Mouse (Mus musculus): ENCODE measurements at regions not wholly inside any gene's neighbourhood (a gene's known extent, or its start where the extent isn't known, plus 50 kb on each side); places are given as distances from the start of the nearest gene placed in this dataset.

DNA sequence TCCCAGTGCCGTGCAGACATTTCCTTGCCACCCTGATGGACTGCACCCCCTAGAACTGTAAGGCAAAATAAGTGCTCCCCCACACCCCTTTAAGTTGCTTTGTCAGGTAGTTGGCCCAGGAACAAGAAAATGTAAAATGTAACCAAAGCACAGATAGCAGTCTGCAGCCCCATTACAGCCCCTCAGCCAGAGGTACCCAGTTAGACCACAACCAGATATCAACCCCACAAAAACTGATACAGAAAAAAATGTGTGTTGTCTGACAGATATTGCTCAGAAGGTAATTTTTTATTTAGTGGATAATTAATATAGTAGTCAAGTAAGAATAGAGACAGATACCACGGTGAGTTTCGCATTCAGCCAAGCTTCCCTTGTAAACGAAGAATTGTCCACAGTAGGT lies 133.5 kb upstream of the Sesn3 start:
- TF ChIP-seq CTCF (IDR thresholded peaks at IDR 0.05) = no peak
- TF ChIP-seq POLR2A (IDR thresholded peaks at IDR 0.05; ENCODE audit: insufficient read depth, low read depth, low read length) = no peak
- no peak for TF ChIP-seq EP300 (IDR thresholded peaks at IDR 0.05; ENCODE audit: insufficient read depth, low read depth, low read length)

Data from heart, adult 2 months (tissue).